Mouse (Mus musculus) embryo, embryonic 10 days (tissue): ENCODE measurements around the gene Apoc2.
"Not testable (repeated sequence)": the region's sequence is repeated elsewhere in the genome, so short reads cannot be mapped to it uniquely, and the experiment has no call there.

Experiments used
- DNase-seq: peaks from one replicate; pipeline ENCODE4 v3.0.0-alpha.2; 2015; ENCODE audit warnings: low spot score

Gene Apoc2

DNA sequence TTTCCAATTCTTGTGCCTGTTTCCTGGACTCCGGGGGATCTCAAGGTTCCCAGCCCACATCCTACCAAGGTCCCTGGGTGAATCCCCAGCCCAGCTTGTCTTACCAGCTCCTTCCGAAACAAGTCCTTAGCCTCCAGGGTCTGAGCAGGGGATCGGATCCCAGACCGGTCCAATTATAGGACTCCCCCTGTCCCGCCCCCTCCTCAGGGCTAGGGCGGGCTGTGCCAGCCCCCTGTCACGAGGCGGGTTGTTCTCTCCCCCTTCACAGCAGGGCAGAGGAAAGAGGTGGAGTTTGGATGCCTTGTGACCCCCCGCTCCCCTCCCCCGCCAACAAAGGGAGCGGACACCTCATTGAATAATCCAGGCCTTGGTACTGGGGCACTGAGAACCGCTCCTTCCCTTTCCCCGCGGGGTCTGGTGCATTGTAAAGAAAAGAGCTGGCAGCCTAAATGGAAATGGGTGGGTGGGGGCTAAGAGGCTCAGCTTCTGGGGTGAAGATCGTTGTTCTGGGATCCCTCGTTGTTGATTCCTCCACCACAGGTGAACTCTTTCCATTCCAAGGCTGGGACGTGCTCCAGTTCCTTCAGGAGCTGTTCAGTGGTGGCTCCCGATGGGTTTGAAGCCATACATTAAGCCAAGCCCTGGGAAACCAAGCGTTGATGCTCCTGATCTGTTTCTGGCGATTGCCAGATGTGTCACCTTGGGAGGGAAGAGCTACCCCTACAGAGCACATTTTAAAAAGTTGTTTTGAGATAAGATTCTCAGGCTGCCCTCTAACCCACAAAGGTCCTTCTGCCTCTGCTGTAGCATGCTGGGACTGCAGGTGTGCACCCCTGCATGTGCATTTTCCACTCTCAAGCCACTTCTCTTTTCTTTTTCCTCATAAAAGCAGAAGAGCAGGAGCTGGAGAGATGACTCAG is 21.4 kb upstream of the Apoc2 start, which contains the start of gene Apoe:
TSS of gene Apoe (minus strand) at position 282 of the 920 bp plus-strand sequence.
- DNase-seq: peak; percentile 56

DNA sequence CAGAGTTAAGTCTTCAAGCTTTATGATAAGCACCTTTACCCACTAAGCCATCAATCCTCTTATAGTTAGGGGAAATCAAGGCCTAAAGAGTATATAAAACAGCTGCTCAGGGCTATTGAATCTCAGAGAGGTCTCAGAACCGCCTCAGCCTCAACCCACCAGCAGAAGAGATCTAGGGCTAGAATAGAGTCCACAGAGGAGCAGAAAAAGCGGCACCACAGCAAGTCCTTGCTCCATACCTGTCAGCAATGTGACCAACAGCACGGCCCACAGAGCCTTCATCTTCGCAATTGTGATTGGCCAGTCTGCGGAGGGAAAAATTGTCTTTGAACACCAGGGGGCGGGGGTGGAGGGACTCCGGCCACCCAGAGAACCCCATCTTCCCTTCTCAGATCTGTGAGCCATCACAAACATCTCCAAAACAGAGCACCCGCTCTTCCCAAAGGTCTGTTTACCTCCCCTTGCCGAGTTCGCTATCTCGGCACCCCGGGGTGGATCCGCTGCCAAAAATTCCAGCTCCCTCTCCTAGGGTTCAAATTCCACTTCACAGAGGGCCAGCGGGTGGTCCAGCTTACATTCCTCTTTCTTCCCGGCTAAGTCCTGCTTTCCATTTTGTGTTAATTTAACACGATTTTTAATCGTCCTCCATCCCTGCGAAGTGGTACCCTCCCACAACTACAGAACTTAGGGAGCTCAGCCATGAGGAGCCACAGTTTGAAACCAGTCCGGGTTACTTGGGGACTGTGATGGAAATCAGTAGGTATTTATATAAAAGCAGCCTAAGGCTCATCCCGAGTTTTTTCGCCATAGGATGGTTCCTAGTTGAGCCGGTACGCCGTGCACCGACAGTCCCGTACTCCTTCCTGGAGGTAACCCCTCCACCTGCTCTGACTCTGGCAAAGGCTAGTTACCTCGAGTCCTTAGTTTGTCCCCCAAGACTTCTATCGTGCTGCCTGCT is 20.5 kb upstream of the Apoc2 start:
- peak; percentile 41 for DNase-seq

DNA sequence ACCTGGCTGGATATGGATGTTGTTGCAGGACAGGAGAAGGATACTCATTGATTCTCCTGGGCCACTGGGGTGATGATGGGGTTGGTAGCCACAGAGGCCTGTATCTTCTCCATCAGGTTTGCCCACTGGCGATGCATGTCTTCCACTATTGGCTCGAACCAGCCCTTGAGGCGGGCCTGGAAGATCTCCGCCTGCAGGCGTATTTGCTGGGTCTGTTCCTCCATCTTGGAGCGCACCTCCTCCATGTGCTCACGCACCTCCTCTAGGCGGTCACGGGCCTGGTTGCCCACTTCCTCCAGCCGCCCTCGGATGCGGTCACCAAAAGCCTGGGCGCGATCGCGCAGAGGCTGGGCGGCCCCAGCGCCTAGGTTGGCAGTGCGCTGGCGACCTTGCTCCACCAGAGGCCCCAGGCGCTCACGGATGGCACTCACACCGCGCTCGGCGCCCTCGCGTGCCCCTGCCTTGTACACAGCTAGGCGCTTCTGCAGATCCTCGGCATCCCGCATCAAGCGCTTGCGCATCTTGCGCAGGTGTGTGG is 18.7 kb upstream of the Apoc2 start:
- DNase-seq: no peak

DNA sequence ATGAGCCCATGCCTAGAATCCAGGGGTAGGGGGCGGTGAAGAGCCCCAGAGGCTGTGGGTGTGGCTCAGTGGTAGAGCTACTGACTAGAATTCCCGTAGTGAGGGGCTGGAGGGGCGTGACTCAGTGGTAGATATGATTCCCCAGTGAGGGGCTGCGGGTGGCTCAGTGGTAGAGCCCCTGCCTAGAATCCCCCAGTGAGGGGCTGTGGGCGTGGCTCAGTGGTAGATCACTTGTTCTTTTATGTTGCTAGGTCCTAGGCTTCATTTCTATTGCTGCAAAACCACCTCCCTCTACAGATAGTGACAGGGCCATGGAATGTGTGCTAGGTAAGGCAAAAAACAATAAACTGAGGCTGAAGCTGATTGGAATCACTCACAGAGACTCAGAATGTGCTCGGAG is 18.1 kb upstream of the Apoc2 start:
- no peak for DNase-seq

DNA sequence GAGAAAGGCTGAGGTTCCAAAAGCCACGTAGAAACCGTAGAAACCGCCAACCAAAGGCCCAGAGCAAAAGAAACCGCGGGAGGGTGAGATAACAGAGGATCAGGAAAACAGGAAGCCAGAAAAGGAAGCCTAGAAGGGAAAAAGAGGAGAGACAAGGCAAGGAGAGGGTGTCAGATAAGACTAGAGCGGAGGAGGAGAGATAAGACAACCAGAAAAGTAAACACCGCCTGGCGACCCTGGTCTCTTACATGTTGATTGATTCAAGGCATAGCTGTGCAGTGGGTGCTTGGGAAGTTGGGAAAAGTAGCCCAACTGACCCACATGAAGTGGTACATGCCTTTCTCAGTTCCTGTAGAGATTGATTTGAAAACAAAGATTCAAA is 17.5 kb upstream of the Apoc2 start:
- no peak for DNase-seq

DNA sequence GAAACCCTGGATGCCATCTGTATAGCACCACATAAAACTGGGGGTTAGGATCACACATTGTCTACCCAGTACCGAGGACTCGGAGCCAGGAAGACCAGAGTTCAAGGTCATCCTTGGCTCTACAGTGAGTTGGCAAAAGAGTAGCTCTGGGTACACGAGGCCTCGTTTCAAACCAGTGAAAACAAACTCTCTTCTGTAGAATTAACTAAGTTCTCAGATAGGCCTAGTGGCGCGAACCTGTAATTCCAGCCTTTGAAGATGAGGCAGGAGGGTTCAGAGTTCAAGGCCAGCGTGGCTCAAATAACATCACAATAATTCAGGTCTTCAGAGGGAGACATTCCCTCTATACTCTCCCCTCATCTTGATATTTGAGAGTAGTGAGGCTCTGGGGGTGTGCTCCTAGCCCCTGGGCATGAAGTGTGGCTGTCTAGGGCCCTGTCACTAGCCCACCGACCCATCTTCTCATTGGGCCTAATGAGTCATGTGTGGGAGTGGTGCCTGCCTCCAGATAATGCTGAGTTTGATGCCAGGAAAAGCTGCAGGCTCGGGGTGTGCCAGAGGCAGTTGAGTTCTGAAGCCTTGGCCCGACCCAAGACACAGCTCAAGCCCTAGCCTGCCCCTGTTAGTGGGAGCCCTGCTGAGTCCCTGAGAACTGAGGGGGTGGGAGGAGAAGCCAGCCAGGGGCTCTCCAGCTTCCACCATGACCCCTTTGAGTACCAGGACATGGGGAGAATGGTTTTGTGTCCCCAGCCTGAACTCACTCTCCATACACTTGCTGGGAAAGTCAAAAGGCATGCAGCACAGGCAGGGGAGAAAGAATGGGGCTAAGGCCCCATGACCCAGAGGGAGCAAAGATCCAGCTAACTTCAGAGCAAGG is 16.8 kb upstream of the Apoc2 start:
- no peak for DNase-seq

DNA sequence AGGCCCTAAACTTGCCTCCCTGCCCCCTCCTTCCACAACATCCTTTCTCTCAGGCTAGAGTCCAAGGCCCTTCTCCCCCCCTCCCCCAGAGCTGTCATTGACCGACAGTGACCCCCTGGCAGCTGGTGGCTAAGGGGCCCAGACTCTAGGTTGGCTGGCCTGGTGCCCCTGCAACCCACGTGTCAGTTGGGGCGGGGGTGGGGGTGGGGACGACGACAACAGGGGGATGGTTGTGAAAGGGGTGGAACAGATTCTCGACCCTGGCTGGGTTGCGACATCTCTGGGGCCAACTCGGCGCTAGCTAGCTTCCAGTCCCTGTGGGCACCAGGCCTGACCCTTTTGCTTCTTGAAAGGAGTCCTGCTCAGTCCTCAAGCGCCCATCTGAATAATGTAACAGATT is 15.7 kb upstream of the Apoc2 start:
- no peak for DNase-seq

DNA sequence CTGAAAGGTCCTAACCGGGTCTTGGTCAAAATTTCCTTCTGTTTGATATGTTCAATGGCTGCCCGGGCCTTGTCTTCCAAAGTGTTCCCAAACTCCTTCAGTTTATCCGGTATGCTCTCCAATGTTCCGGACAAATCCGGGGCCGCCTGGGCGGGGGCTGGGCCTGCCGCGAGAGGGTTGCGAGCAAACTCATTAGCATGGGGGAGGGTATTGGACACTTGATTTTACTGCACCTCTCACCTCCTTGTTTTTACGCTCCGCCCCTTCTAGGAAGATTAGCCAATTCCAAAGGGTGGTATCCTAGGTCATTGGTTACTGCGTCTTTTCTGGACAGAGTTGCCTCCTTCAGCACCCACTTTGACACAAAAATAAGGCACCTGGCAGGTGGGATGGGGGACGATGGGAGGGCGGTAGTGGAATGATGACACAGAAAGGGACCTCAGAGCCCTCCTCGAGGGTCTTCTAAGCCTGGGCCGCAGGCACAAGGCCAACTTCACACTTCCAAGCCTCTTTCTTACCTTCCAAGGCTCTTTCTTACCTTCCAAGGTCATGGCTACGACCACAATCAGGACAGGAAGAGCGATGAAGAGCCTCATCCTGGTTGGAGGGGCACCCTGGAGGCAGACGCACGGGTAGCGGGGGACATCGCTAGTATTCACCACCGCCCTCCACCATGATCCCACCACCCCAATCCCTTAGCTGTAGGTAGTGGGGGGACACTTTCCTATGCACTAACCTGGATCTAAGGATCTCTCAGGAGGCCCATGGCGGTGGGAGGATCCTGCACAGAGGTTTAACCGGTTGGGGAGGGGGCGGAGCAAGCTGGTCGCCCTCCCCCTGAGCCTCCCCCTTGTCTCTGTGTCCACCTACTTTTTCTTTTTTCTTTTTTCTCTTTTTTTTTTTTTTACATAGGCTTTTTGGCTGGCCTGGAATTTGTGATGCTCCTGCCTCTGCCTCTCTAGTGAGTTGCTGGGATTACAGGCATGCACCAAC is 14.4 kb upstream of the Apoc2 start, which contains the start of gene Apoc1:
TSS of gene Apoc1 (minus strand) at position 788 of the 993 bp plus-strand sequence.
- DNase-seq: no peak

DNA sequence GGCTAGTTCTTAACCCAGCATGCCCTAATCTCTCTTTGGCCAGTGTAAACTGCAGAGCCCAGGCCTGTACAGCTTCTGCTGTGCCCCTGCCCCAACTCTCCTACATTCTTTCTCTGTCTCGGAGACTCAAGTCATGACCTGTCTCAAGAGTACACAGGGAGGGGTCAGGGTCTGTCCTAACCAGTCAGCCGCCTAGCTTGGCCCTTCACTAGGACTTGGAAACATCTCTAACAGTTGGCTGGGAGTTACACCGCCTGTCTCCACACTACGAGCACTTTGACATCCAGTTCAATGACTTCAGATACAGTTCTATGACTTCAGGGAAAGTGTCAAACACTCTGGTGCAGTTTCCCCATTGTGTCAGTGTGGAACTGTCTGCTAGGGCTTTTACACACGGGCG is 13.7 kb upstream of the Apoc2 start:
- DNase-seq: no peak

DNA sequence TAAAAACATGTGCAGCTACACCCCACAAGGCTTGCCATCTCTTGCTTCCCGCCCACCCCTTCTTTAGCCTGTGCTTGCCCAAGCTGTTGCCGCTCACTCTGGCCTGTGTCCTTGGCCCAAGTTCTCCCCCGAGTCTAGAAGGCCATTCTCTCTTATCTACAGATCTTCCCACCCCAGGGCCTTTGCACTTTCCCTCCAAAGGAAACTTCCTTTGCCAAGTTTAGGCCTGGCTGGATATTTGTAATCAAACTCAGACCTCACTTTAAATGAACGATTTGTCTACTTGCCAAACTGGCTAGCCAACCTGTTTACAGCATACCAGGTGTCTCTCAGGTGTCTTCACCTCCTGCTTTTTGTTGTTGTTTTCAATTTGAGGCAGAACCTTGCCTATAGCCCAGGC is 13.1 kb upstream of the Apoc2 start:
- no peak for DNase-seq

DNA sequence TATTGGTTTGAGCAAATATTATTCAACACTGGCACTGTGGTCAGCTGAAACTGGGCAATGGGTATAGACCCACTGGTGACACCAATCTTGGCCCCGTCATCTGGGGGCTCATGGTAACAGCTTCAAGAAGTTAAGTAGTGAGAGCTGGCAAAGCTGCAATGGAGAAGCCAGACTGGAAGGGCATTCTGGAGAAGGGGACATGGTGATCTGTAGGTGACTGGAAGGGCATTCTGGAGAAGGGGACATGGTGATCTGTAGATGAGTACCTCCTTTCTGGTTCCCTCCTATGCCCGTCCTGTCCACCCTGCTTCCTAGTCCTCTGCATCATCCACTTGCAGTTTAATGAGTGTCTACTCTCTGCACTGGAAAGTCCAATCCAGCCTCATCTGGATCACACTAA is 10.9 kb upstream of the Apoc2 start:
- DNase-seq: no peak

DNA sequence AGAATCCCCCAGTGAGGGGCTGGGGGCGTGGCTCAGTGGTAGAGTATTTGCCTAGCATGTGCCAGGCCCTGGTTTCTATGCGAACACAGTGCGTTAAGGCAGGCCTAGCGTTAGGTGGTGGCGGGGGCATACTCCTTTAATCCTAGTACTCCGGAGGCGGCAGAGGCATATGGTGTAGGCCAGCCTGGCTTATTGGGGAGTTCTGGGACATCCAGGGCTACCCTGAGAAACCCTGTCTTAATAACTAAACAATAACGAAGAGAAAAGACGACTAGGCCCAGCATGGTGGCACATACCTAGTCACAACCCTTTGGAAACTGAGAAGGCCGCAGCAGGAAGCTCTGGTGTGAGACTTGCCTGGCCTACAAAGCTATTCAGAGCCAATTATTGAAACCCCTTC is 10.4 kb upstream of the Apoc2 start:
- no peak for DNase-seq

DNA sequence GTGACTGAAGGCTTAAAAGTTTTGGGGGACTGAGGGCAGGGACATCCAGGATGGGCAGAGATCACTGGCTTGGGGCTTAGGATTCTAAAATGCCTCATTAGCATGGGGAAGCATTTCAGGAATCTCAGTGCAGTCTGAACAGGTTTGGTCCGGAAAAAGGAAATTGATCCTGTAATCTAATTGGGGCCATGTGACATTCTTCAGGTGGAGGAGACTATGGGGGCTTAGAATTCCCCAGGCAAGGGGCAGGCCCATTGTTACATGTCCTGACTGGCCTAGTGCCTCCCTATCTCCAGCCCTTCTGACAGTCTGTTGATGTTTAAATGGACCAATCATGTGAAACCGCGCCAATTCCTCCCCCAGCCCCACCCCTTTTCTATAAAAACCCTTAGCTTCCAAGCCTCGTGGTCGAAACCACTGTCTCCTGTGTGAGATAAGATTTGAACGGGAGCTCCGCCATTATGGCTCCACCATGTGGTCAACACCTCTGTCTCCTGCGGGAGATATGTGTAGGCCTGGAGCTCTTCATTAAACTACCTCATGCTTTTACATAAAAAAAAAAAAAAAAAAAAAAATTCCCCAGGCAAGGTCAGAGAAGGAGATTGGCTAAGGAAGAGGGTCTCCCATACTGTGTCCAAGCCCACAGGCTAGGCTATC is 9.3 kb upstream of the Apoc2 start:
- DNase-seq: not testable (repeated sequence)

DNA sequence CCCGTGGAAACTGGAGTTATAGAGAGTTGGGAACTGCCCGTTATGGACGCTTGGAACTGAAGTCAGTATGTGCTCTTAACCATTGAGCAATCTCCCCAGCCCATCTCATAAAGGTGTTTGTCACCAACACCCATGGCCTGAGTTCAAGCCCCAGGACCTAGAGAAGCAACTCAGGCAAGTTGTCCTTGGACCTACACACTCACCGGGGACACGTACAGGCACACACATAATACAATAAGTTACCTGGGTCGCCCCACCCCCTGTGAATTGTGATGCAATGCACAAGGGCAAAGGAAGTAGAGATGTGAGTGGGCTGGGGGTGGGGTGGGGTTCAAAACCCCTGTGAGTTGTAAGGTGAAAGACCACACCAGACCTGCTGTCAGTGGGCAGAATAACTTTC is 8.8 kb upstream of the Apoc2 start:
- DNase-seq: no peak

DNA sequence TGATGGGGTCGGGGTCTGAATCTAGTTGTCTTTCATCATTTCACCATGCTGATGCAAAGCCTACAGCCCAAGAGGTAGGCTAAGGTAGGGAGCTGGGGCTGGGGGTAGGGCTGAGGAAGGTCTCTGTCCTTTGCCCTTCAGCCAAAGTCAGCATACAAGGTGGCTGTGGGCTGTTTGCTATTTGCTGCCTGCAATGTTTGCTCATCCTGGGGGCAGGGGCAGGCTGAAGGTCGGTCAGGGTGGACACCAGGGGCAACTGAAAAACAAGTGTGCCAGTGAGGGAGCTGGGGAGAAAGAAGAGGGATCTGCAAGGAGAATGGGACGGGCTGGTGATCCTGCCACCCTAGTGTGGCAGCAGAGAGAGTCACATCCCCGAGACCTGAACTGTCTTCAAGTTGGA is 7.6 kb upstream of the Apoc2 start:
- DNase-seq: no peak

DNA sequence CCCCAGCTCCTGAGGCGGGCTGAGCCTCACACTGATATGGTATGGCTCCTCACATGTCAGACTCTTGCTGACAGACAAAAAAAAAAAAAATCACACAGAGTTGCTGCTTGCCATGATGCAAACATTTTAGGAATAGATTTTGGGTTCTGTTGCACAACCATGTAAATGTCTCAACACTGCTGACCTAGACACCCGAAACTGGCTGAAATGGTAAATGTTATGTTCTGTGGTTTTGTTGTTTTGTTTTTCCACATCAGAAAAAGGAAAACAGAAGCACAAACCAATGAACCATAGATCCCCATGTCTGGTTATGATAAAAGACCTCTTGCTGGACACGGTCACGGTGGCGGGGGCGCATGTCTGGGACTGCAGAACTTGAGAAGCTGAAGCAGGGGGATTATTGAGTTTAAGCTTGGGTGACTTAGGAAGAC is 6.0 kb upstream of the Apoc2 start:
- DNase-seq: no peak

DNA sequence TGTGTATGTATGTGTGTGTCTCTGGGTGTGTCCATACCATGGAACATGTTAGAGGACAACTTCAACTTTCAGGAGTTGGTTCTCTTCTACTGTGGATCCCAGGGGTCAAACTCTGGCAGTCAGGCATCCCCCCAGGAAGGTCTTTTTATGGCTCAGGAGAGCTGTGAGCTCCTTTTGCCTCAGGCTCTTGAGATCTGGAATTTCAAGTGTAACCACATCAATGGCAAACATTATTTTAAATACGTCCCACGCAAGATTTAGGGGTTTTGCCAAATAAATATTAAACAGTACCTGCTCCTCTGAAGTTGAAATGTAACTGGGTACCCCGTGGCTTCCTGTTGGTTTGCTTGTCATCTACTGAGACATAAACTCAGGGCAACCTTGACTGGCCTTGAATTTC is 5.2 kb upstream of the Apoc2 start:
- no peak for DNase-seq

DNA sequence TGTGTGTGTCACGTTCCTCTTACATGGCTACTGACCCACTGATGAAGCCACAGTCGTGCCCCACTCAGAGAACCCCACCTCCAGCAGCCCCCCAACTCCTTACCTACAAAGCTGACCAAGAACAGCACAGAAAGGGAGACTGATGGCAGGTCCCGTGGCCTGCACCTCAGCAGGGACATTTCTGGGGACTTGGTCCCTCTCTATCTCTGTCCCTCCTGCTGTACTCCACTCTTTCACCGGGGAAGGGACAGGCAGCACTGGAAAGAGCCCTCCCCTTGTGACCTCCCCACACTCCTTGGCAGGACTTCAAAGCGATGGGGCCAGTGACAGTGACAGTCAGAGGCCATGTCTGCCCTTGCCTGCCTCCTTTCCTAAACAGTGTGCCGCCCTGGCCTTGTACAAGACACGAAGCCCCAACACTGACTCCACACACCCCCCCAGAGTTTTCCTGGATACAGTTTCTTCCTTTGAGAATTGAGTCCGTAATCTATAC is 3.5 kb upstream of the Apoc2 start, which contains the start of the genes Gm44805 and Apoc4:
TSS of gene Gm44805 (minus strand) at position 222 of the 493 bp plus-strand sequence.
TSS of gene Apoc4 (minus strand) at position 278 of the 493 bp plus-strand sequence.
- DNase-seq: no peak

DNA sequence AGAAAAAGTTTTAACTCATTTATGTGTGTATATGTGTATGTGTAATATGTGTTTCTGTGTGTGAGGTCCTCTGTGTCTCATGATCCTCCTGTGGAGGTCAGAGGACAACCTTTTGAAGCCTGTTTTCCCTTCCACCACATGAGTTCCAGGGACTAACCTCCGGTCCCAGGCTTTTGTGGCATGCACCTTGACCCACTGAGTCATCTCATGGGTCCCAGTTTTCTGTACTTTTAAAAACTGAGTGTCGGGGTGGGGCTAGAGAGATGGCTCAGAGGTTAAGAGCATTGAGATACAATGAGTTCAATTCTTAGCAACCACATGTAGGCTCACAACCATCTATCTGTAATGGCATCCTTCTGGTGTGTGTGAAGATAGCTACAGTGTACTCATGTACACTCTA is 3.0 kb upstream of the Apoc2 start:
- DNase-seq: no peak
